Mouse (Mus musculus) neural tube, embryonic 15.5 days (tissue): ENCODE measurements at regions not wholly inside any gene's neighbourhood (a gene's known extent, or its start where the extent isn't known, plus 50 kb on each side); places are given as distances from the start of the nearest gene placed in this dataset.

Experiments
- ATAC-seq: fragments of 200-750 bp; cut with Nextera tagmentation; 2 replicates; pipeline ENCODE4 v1.8.0; 2017; ENCODE audit warnings: mild to moderate bottlenecking, moderate TSS enrichment, moderate library complexity; ENCODE audit not compliant: low FRiP score
- H3K27ac ChIP-seq: fragments of 300-500 bp; sonication (generic); replicated peaks from 2 replicates; pipeline ENCODE4 v1.5.1; 2015; ENCODE audit warnings: mild to moderate bottlenecking, inconsistent platforms
- H3K27me3 ChIP-seq: fragments of 300-500 bp; sonication (generic); replicated peaks from 2 replicates; pipeline ENCODE4 v1.6.1; 2015; ENCODE audit warnings: inconsistent platforms
- H3K36me3 ChIP-seq: fragments of 300-500 bp; sonication (generic); 2 replicates; pipeline ENCODE4 v1.6.1; 2015; ENCODE audit warnings: inconsistent platforms
- H3K4me1 ChIP-seq: fragments of 300-500 bp; sonication (generic); 2 replicates; pipeline ENCODE4 v1.6.1; 2015; ENCODE audit warnings: inconsistent platforms
- H3K4me2 ChIP-seq: fragments of 300-500 bp; sonication (generic); 2 replicates; pipeline ENCODE4 v1.6.1; 2015; ENCODE audit warnings: inconsistent platforms, mild to moderate bottlenecking, moderate library complexity
- H3K4me3 ChIP-seq: fragments of 300-500 bp; sonication (generic); replicated peaks from 2 replicates; pipeline ENCODE4 v1.5.1; 2015; ENCODE audit warnings: mild to moderate bottlenecking, inconsistent platforms
- H3K9ac ChIP-seq: fragments of 300-500 bp; sonication (generic); replicated peaks from 2 replicates; pipeline ENCODE4 v1.6.1; 2015; ENCODE audit warnings: mild to moderate bottlenecking, inconsistent platforms
- H3K9me3 ChIP-seq: fragments of 300-500 bp; sonication (generic); replicated peaks from 2 replicates; pipeline ENCODE4 v1.6.1; 2016; ENCODE audit warnings: inconsistent platforms
- WGBS: fragments of 180-500 bp; shearing (Covaris S2); methylation state at CpG from one replicate; pipeline ENCODE4 v1.1.7; 2015; ENCODE audit warnings: mixed read lengths; 5-methylcytosine and 5-hydroxymethylcytosine counted together

GRCm38 (mm10) chr4:12766763-12767162 is 594.9 kb upstream of the Fam92a start:
- H3K9me3 ChIP-seq, result no peaks in the 10 kb centered on the region
- no peak overlapping the region for H3K4me3 ChIP-seq
- no peak overlapping the region for H3K4me2 ChIP-seq
- WGBS, result 76% methylated on average over 1 of the region's 1 CpGs
- H3K36me3 ChIP-seq, result no peaks in the 10 kb centered on the region
- H3K27me3 ChIP-seq, result no peaks in the 10 kb centered on the region
- no peaks in the 10 kb centered on the region for H3K4me1 ChIP-seq
- no peak for ATAC-seq
- no peak overlapping the region for H3K9ac ChIP-seq
- H3K27ac ChIP-seq, result no peak overlapping the region

GRCm38 (mm10) chr4:12750817-12751216 is 579.0 kb upstream of the Fam92a start:
- Histone ChIP-seq H3K36me3 (no peaks in the 10 kb centered on the region), H3K9ac (no peak overlapping the region), H3K4me3 (no peak overlapping the region), H3K27me3 (no peaks in the 10 kb centered on the region), H3K27ac (0 out of 2 replicates have a peak overlapping the region, but pooled peaks have one; percentile 4), H3K9me3 (no peaks in the 10 kb centered on the region), H3K4me1 (no peaks in the 10 kb centered on the region), H3K4me2 (no peak overlapping the region)
- 76% methylated on average over 2 of the region's 2 CpGs for WGBS
- no peak for ATAC-seq

GRCm38 (mm10) chr4:12749874-12750273 is 578.1 kb upstream of the Fam92a start:
- no peak overlapping the region for H3K27ac ChIP-seq
- no peak overlapping the region for H3K4me2 ChIP-seq
- H3K9ac ChIP-seq, result no peak overlapping the region
- 90% methylated on average over 1 of the region's 1 CpGs for whole genome bisulfite sequencing
- no peaks in the 10 kb centered on the region for H3K4me1 ChIP-seq
- no peaks in the 10 kb centered on the region for H3K36me3 ChIP-seq
- H3K9me3 ChIP-seq, result no peaks in the 10 kb centered on the region
- no peaks in the 10 kb centered on the region for H3K27me3 ChIP-seq
- no peak for ATAC-seq
- H3K4me3 ChIP-seq, result no peak overlapping the region

GRCm38 (mm10) chr4:12743714-12744327 is 572.0 kb upstream of the Fam92a start:
- Histone ChIP-seq H3K4me2 (no peak overlapping the region), H3K27ac (no peak overlapping the region), H3K4me3 (no peak overlapping the region), H3K9me3 (no peaks in the 10 kb centered on the region), H3K27me3 (no peaks in the 10 kb centered on the region), H3K36me3 (no peaks in the 10 kb centered on the region), H3K4me1 (no peaks in the 10 kb centered on the region), H3K9ac (no peak overlapping the region)
- WGBS, result 70% methylated on average over 5 of the region's 5 CpGs
- no peak for ATAC-seq

GRCm38 (mm10) chr4:12736411-12736810 is 564.6 kb upstream of the Fam92a start:
- WGBS, result 57% methylated on average over 3 of the region's 3 CpGs

GRCm38 (mm10) chr4:12700189-12700588 is 528.4 kb upstream of the Fam92a start:
- Histone ChIP-seq H3K27ac (no peak overlapping the region), H3K9me3 (no peaks in the 10 kb centered on the region), H3K9ac (no peak overlapping the region), H3K4me1 (no peaks in the 10 kb centered on the region), H3K4me3 (no peak overlapping the region), H3K4me2 (no peak overlapping the region), H3K36me3 (no peaks in the 10 kb centered on the region), H3K27me3 (no peaks in the 10 kb centered on the region)
- ATAC-seq, result no peak
- 93% methylated on average over 1 of the region's 1 CpGs for WGBS

More at GRCm38 (mm10) chr4:12736411-12736810, 564.6 kb upstream of the Fam92a start:
- Histone ChIP-seq H3K4me2 (no peak overlapping the region), H3K27me3 (no peaks in the 10 kb centered on the region), H3K9ac (no peak overlapping the region), H3K36me3 (no peaks in the 10 kb centered on the region), H3K27ac (no peak overlapping the region), H3K4me1 (no peaks in the 10 kb centered on the region), H3K4me3 (no peak overlapping the region), H3K9me3 (no peaks in the 10 kb centered on the region)
- ATAC-seq, result no peak

GRCm38 (mm10) chr4:12677814-12678213 is 506.0 kb upstream of the Fam92a start:
- Histone ChIP-seq H3K4me3 (no peak overlapping the region), H3K4me1 (no peaks in the 10 kb centered on the region), H3K36me3 (no peaks in the 10 kb centered on the region), H3K9ac (no peak overlapping the region), H3K27ac (no peak overlapping the region), H3K9me3 (no peaks in the 10 kb centered on the region), H3K27me3 (no peaks in the 10 kb centered on the region), H3K4me2 (no peak overlapping the region)
- 81% methylated on average over 3 of the region's 3 CpGs for WGBS
- ATAC-seq, result no peak

GRCm38 (mm10) chr4:12671399-12671798 is 499.6 kb upstream of the Fam92a start:
- Histone ChIP-seq H3K4me3 (no peak overlapping the region), H3K9ac (no peak overlapping the region), H3K36me3 (no peaks in the 10 kb centered on the region), H3K27me3 (no peaks in the 10 kb centered on the region), H3K9me3 (no peaks in the 10 kb centered on the region), H3K4me1 (no peaks in the 10 kb centered on the region), H3K27ac (no peak overlapping the region), H3K4me2 (no peak overlapping the region)
- 73% methylated on average over 7 of the region's 7 CpGs for whole genome bisulfite sequencing
- no peak for ATAC-seq

- ATAC-seq, result no peak
- no peak overlapping the region for H3K4me2 ChIP-seq
- no peaks in the 10 kb centered on the region for H3K36me3 ChIP-seq
- no peak overlapping the region for H3K27ac ChIP-seq
- no peak overlapping the region for H3K4me3 ChIP-seq
- H3K27me3 ChIP-seq, result no peaks in the 10 kb centered on the region
- WGBS, result 7% methylated on average over 2 of the region's 2 CpGs
- H3K9me3 ChIP-seq, result no peaks in the 10 kb centered on the region
- H3K4me1 ChIP-seq, result peaks cover 4% of the 10 kb centered on the region
- H3K9ac ChIP-seq, result no peak overlapping the region
Measured at GRCm38 (mm10) chr4:12663176-12663575, 491.4 kb upstream of the Fam92a start.

GRCm38 (mm10) chr4:12662683-12663082 is 490.9 kb upstream of the Fam92a start:
- 26% methylated on average over 1 of the region's 1 CpGs for WGBS

GRCm38 (mm10) chr4:12659084-12659483 is 487.3 kb upstream of the Fam92a start:
- H3K4me2 ChIP-seq, result no peak overlapping the region
- H3K27ac ChIP-seq, result no peak overlapping the region
- H3K9ac ChIP-seq, result no peak overlapping the region
- 73% methylated on average over 1 of the region's 1 CpGs for WGBS
- H3K27me3 ChIP-seq, result no peaks in the 10 kb centered on the region
- H3K4me1 ChIP-seq, result peaks cover 19% of the 10 kb centered on the region
- ATAC-seq, result no peak
- H3K9me3 ChIP-seq, result no peaks in the 10 kb centered on the region
- no peaks in the 10 kb centered on the region for H3K36me3 ChIP-seq
- H3K4me3 ChIP-seq, result no peak overlapping the region

More at GRCm38 (mm10) chr4:12662683-12663082, 490.9 kb upstream of the Fam92a start:
- Histone ChIP-seq H3K9me3 (no peaks in the 10 kb centered on the region), H3K27me3 (no peaks in the 10 kb centered on the region), H3K36me3 (no peaks in the 10 kb centered on the region), H3K4me3 (no peak overlapping the region), H3K27ac (no peak overlapping the region), H3K9ac (no peak overlapping the region), H3K4me1 (peaks cover 4% of the 10 kb centered on the region), H3K4me2 (no peak overlapping the region)
- ATAC-seq, result no peak

GRCm38 (mm10) chr4:12658594-12658993 is 486.8 kb upstream of the Fam92a start:
- no peaks in the 10 kb centered on the region for H3K36me3 ChIP-seq
- H3K27ac ChIP-seq, result no peak overlapping the region
- WGBS, result 24% methylated on average over 6 of the region's 6 CpGs
- H3K4me3 ChIP-seq, result no peak overlapping the region
- H3K4me2 ChIP-seq, result no peak overlapping the region
- no peaks in the 10 kb centered on the region for H3K9me3 ChIP-seq
- no peaks in the 10 kb centered on the region for H3K27me3 ChIP-seq
- ATAC-seq, result no peak
- no peak overlapping the region for H3K9ac ChIP-seq
- peaks cover 19% of the 10 kb centered on the region for H3K4me1 ChIP-seq
